Mouse (Mus musculus) embryonic facial prominence, embryonic 12.5 days (tissue): ENCODE data around the gene Itga10. TPM values are rescaled to one million over a fixed set of nuclear protein-coding genes. Genes with fewer than 3 reads are reported as not detected.

ENCODE experiments used
- ATAC-seq: fragments of 200-750 bp; cut with Nextera tagmentation; 2 replicates; pipeline ENCODE4 v1.8.0; 2017; ENCODE audit not compliant: insufficient number of reproducible peaks, insufficient read depth, low FRiP score, low TSS enrichment
- H3K27ac ChIP-seq: fragments of 300-500 bp; sonication (generic); 2 replicates; pipeline ENCODE4 v1.5.1; 2016; ENCODE audit warnings: mild to moderate bottlenecking
- H3K27me3 ChIP-seq: fragments of 300-500 bp; sonication (generic); 2 replicates; pipeline ENCODE4 v1.6.1; 2016; ENCODE audit warnings: mild to moderate bottlenecking, moderate library complexity
- H3K36me3 ChIP-seq: fragments of 300-500 bp; sonication (generic); 2 replicates; pipeline ENCODE4 v1.6.1; 2016; ENCODE audit warnings: mild to moderate bottlenecking
- H3K4me1 ChIP-seq: fragments of 300-500 bp; sonication (generic); 2 replicates; pipeline ENCODE4 v1.6.1; 2016
- H3K4me2 ChIP-seq: fragments of 300-500 bp; sonication (generic); replicated peaks from 2 replicates; pipeline ENCODE4 v1.6.1; 2016; ENCODE audit warnings: mild to moderate bottlenecking, moderate library complexity
- H3K4me3 ChIP-seq: fragments of 300-500 bp; sonication (generic); 2 replicates; pipeline ENCODE4 v1.5.1; 2016; ENCODE audit warnings: mild to moderate bottlenecking
- H3K9ac ChIP-seq: fragments of 300-500 bp; sonication (generic); 2 replicates; pipeline ENCODE4 v1.6.1; 2016; ENCODE audit warnings: mild to moderate bottlenecking, moderate library complexity
- H3K9me3 ChIP-seq: fragments of 300-500 bp; sonication (generic); 2 replicates; pipeline ENCODE4 v1.6.1; 2016; ENCODE audit warnings: mild to moderate bottlenecking, moderate library complexity
- WGBS: fragments of 180-500 bp; shearing (Covaris S2); methylation state at CpG from one replicate; pipeline ENCODE4 v1.1.7; 2016; 5-methylcytosine and 5-hydroxymethylcytosine counted together
- polyA plus RNA-seq: library from polyadenylated mRNA; unstranded; fragments of >200 nt; fragmentation: Nextera tagmentation; extraction: Ambion mirVana; gene quantifications from 2 replicates; pipeline ENCODE4 v1.2.1, GENCODE M21; 2016

The Itga10 gene
- polyA plus RNA-seq, 1 experiment from 2014 or later = 0.81 TPM

GRCm38 (mm10) chr3:96704778-96705177 is 59.4 kb downstream of the Itga10 start:
- Histone ChIP-seq H3K27me3 (0 out of 2 replicates have a peak, but pooled peaks cover 5% of the 10 kb centered on the region), H3K4me2 (no peak overlapping the region), H3K9ac (no peak overlapping the region), H3K4me1 (peaks cover 5% of the 10 kb centered on the region; the same call in 1 of the 2 replicates), H3K9me3 (no peaks in the 10 kb centered on the region), H3K4me3 (no peak overlapping the region), H3K36me3 (peaks cover 66% of the 10 kb centered on the region), H3K27ac (no peak overlapping the region)
- ATAC-seq = no peak
- 63% methylated on average over 11 of the region's 11 CpGs for WGBS

- ATAC-seq = no peak
- Histone ChIP-seq H3K4me2 (no peak overlapping the region), H3K4me1 (peaks cover 5% of the 10 kb centered on the region; the same call in 1 of the 2 replicates), H3K9me3 (no peaks in the 10 kb centered on the region), H3K4me3 (no peak overlapping the region), H3K36me3 (peaks cover 65% of the 10 kb centered on the region), H3K27ac (no peak overlapping the region), H3K9ac (no peak overlapping the region), H3K27me3 (0 out of 2 replicates have a peak, but pooled peaks cover 5% of the 10 kb centered on the region)
- 89% methylated on average over 11 of the region's 11 CpGs for WGBS
Measured at GRCm38 (mm10) chr3:96706217-96706616, 60.8 kb downstream of the Itga10 start.

GRCm38 (mm10) chr3:96706984-96707383 is 61.6 kb downstream of the Itga10 start:
- H3K4me1 ChIP-seq = peaks cover 5% of the 10 kb centered on the region; the same call in 1 of the 2 replicates
- H3K36me3 ChIP-seq = peaks cover 65% of the 10 kb centered on the region
- 69% methylated on average over 7 of the region's 7 CpGs for WGBS
- no peak overlapping the region for H3K4me3 ChIP-seq
- H3K27me3 ChIP-seq = 0 out of 2 replicates have a peak, but pooled peaks cover 5% of the 10 kb centered on the region
- no peak overlapping the region for H3K4me2 ChIP-seq
- no peak overlapping the region for H3K9ac ChIP-seq
- H3K27ac ChIP-seq = no peak overlapping the region
- ATAC-seq = no peak
- H3K9me3 ChIP-seq = no peaks in the 10 kb centered on the region

GRCm38 (mm10) chr3:96707903-96708683 is 62.7 kb downstream of the Itga10 start, which contains the start of gene Nudt17:
Gene Nudt17, minus strand, starts transcription at chr3:96708562.
- H3K4me2 ChIP-seq = peak within 1 kb of the TSS; percentile 85
- H3K4me1 ChIP-seq = peaks cover 5% of the 10 kb centered on the region; the same call in 1 of the 2 replicates
- H3K9ac ChIP-seq = peak within 1 kb of the TSS; percentile 68
- H3K4me3 ChIP-seq = peak within 1 kb of the TSS; percentile 49
- peak; percentile 71 for ATAC-seq
- 5% methylated on average over 42 of the region's 42 CpGs for WGBS
- no peaks in the 10 kb centered on the region for H3K9me3 ChIP-seq
- H3K27me3 ChIP-seq = 0 out of 2 replicates have a peak, but pooled peaks cover 5% of the 10 kb centered on the region
- H3K27ac ChIP-seq = no peak within 1 kb of the TSS
- H3K36me3 ChIP-seq = peaks cover 66% of the 10 kb centered on the region

- H3K36me3 ChIP-seq = peaks cover 66% of the 10 kb centered on the region
- peak overlapping the region; percentile 68; the same call in 1 of the 2 replicates for H3K9ac ChIP-seq
- no peaks in the 10 kb centered on the region for H3K9me3 ChIP-seq
- ATAC-seq = no peak
- peak overlapping the region; percentile 85 for H3K4me2 ChIP-seq
- peaks cover 5% of the 10 kb centered on the region; the same call in 1 of the 2 replicates for H3K4me1 ChIP-seq
- H3K27me3 ChIP-seq = 0 out of 2 replicates have a peak, but pooled peaks cover 5% of the 10 kb centered on the region
- H3K4me3 ChIP-seq = no peak overlapping the region; the same call in 1 of the 2 replicates
- 44% methylated on average over 2 of the region's 2 CpGs for WGBS
- no peak overlapping the region for H3K27ac ChIP-seq
Measured at GRCm38 (mm10) chr3:96708684-96709064, 63.3 kb downstream of the Itga10 start.

Other genes with a start within 250 kb of the Itga10 start
- gene BC107364, start 193.3 kb upstream of the Itga10 start, polyA plus RNA-seq = 0.26 TPM in 1 of 2 replicates, not detected in the other
- 3.2 and 4.0 TPM in 2 replicates for gene Hfe2, start 120.4 kb upstream of the Itga10 start, polyA plus RNA-seq
- gene Txnip, start 87.6 kb upstream of the Itga10 start, polyA plus RNA-seq = 75.8 and 80.8 TPM in 2 replicates
- gene Gm16253, start 68.6 kb upstream of the Itga10 start, polyA plus RNA-seq = 2.1 and 2.4 TPM in 2 replicates
- 49.8 and 52.1 TPM in 2 replicates for gene Polr3gl, start 51.4 kb upstream of the Itga10 start, polyA plus RNA-seq
- gene Ankrd34a, start 48.9 kb upstream of the Itga10 start, polyA plus RNA-seq = 2.1 and 2.3 TPM in 2 replicates
- gene Lix1l, start 44.4 kb upstream of the Itga10 start, polyA plus RNA-seq = 6.8 and 8.1 TPM in 2 replicates
- gene Rbm8a, start 15.7 kb upstream of the Itga10 start, polyA plus RNA-seq = 167 and 172 TPM in 2 replicates
- gene Pex11b, start 10.2 kb upstream of the Itga10 start, polyA plus RNA-seq = 54.6 and 55.0 TPM in 2 replicates
- gene Gm42957, start 10.1 kb upstream of the Itga10 start, polyA plus RNA-seq = 0.10 and 0.13 TPM in 2 replicates
- 0.92 and 1.1 TPM in 2 replicates for gene Ankrd35, start 24.5 kb downstream of the Itga10 start, polyA plus RNA-seq
- 77.4 and 77.5 TPM in 2 replicates for gene Pias3, start 50.8 kb downstream of the Itga10 start, polyA plus RNA-seq
- 13.7 and 14.7 TPM in 2 replicates for gene Nudt17, start 63.0 kb downstream of the Itga10 start, polyA plus RNA-seq
- gene Polr3c, start 82.0 kb downstream of the Itga10 start, polyA plus RNA-seq = 35.5 and 36.6 TPM in 2 replicates
- gene Rnf115, start 82.1 kb downstream of the Itga10 start, polyA plus RNA-seq = 64.5 and 70.3 TPM in 2 replicates
- gene Pdzk1, start 183.7 kb downstream of the Itga10 start, polyA plus RNA-seq = not detected in 2 replicates
- 0.10 and 0.18 TPM in 2 replicates for gene Cd160, start 183.8 kb downstream of the Itga10 start, polyA plus RNA-seq